Mouse (Mus musculus) heart, embryonic 15.5 days (tissue): ENCODE results near the gene Cd3g. TPM values are rescaled to one million over a fixed set of nuclear protein-coding genes. Genes with fewer than 3 reads are reported as not detected.

ENCODE experiments used
- ATAC-seq: fragments of 200-750 bp; cut with Nextera tagmentation; replicated peaks from 2 replicates; pipeline ENCODE4 v1.8.0; 2017; ENCODE audit warnings: low read depth, moderate TSS enrichment; ENCODE audit not compliant: insufficient number of reproducible peaks, insufficient read depth, low FRiP score
- H3K27ac ChIP-seq: fragments of 300-500 bp; sonication (generic); 2 replicates; pipeline ENCODE4 v1.5.1; 2015; ENCODE audit warnings: mild to moderate bottlenecking, inconsistent platforms
- H3K27me3 ChIP-seq: fragments of 300-500 bp; sonication (generic); 2 replicates; pipeline ENCODE4 v1.6.1; 2015; ENCODE audit warnings: inconsistent platforms
- H3K36me3 ChIP-seq: fragments of 300-500 bp; sonication (generic); 2 replicates; pipeline ENCODE4 v1.6.1; 2015; ENCODE audit warnings: mild to moderate bottlenecking, inconsistent platforms
- H3K4me1 ChIP-seq: fragments of 300-500 bp; sonication (generic); replicated peaks from 2 replicates; pipeline ENCODE4 v1.6.1; 2015; ENCODE audit warnings: inconsistent platforms
- H3K4me2 ChIP-seq: fragments of 300-500 bp; sonication (generic); 2 replicates; pipeline ENCODE4 v1.6.1; 2015; ENCODE audit warnings: inconsistent platforms, mild to moderate bottlenecking, moderate library complexity
- H3K4me3 ChIP-seq: fragments of 300-500 bp; sonication (generic); 2 replicates; pipeline ENCODE4 v1.5.1; 2015; ENCODE audit warnings: mild to moderate bottlenecking, inconsistent platforms
- H3K9ac ChIP-seq: fragments of 300-500 bp; sonication (generic); 2 replicates; pipeline ENCODE4 v1.6.1; 2015; ENCODE audit warnings: mild to moderate bottlenecking, inconsistent platforms
- H3K9me3 ChIP-seq: fragments of 300-500 bp; sonication (generic); replicated peaks from 2 replicates; pipeline ENCODE4 v1.6.1; 2016; ENCODE audit warnings: inconsistent platforms
- WGBS: fragments of 180-500 bp; shearing (Covaris S2); methylation state at CpG from one replicate; pipeline ENCODE4 v1.1.7; 2015; ENCODE audit warnings: mixed read lengths; 5-methylcytosine and 5-hydroxymethylcytosine counted together
- polyA plus RNA-seq: library from polyadenylated mRNA; unstranded; fragments of >200 nt; fragmentation: Nextera tagmentation; extraction: Ambion mirVana; gene quantifications from 2 replicates; pipeline ENCODE4 v1.2.1, GENCODE M21; 2015

Gene Cd3g
- polyA plus RNA-seq, 1 experiment from 2014 or later = 5.5 TPM

DNA sequence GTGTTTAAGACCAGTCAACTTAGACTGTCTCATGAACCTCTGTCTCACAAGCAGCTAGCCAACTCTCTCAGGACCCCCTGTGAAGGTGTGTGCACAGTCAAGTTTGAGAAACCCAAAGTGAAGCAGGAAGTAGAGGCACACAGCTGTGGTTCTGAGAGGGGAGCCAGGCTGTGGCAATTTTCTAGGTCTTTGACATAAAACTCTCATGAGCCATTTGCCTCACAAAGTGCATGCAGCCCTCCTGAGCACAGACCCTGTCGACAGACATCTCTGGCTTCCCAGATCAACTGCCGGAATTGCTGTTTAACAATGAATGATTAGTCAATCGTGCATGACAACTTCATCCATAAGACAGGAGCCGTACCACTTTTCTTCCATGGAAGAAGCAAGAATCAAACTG, 28.1 kb upstream of the Cd3g start:
- no peaks in the 10 kb centered on the region for H3K36me3 ChIP-seq
- no peak overlapping the region; the same call in 1 of the 2 replicates for H3K27ac ChIP-seq
- H3K27me3 ChIP-seq = peaks cover 4% of the 10 kb centered on the region; the same call in 1 of the 2 replicates
- no peak overlapping the region for H3K9ac ChIP-seq
- peak overlapping the region; percentile 3; the same call in 1 of the 2 replicates for H3K4me3 ChIP-seq
- no peak overlapping the region for H3K4me2 ChIP-seq
- ATAC-seq = no peak
- 70% methylated on average over 4 of the region's 4 CpGs for WGBS
- H3K4me1 ChIP-seq = no peaks in the 10 kb centered on the region
- no peaks in the 10 kb centered on the region for H3K9me3 ChIP-seq

- ATAC-seq = no peak
- H3K4me2 ChIP-seq = no peak overlapping the region
Measured at GRCm38 (mm10) chr9:45007404-45007803, 27.2 kb upstream of the Cd3g start.

GRCm38 (mm10) chr9:45000249-45000648, 20.0 kb upstream of the Cd3g start:
- H3K36me3 ChIP-seq = no peaks in the 10 kb centered on the region
- H3K4me3 ChIP-seq = no peak overlapping the region
- H3K4me2 ChIP-seq = no peak overlapping the region
- peaks cover 7% of the 10 kb centered on the region; the same call in 1 of the 2 replicates for H3K27me3 ChIP-seq
- no peak overlapping the region for H3K9ac ChIP-seq
- no peak for ATAC-seq
- no peaks in the 10 kb centered on the region for H3K9me3 ChIP-seq
- no peaks in the 10 kb centered on the region for H3K4me1 ChIP-seq
- 53% methylated on average over 3 of the region's 3 CpGs for WGBS
- H3K27ac ChIP-seq = no peak overlapping the region

More at GRCm38 (mm10) chr9:45007404-45007803, 27.2 kb upstream of the Cd3g start:
- Histone ChIP-seq H3K9ac (no peak overlapping the region), H3K4me3 (no peak overlapping the region), H3K27me3 (peaks cover 4% of the 10 kb centered on the region; the same call in 1 of the 2 replicates), H3K27ac (no peak overlapping the region), H3K9me3 (no peaks in the 10 kb centered on the region), H3K4me1 (no peaks in the 10 kb centered on the region), H3K36me3 (no peaks in the 10 kb centered on the region)
- 69% methylated on average over 12 of the region's 12 CpGs for WGBS

DNA sequence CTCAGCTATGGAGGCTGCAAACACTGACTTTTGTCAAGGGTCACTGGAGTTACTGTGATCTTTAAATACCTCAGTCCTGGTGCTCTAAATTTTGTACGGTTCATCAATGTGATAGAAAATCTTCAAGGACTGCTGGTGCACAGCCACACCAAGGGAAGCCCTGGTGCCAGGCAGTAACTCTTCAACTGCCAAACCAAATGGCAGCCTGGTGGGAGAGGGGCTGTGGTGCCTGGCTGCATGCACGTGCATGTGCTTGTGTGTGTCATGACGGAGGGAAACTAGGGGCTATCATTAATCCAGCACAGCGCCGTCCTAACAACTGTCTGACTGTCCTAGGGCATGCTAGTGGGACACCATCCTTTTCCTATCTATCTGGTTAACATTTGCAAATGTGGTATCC, 19.5 kb upstream of the Cd3g start:
- Histone ChIP-seq H3K4me3 (no peak overlapping the region), H3K27ac (no peak overlapping the region), H3K36me3 (no peaks in the 10 kb centered on the region), H3K9me3 (no peaks in the 10 kb centered on the region), H3K4me1 (no peaks in the 10 kb centered on the region), H3K4me2 (no peak overlapping the region), H3K27me3 (peaks cover 6% of the 10 kb centered on the region; the same call in 1 of the 2 replicates), H3K9ac (no peak overlapping the region)
- WGBS = 71% methylated on average over 5 of the region's 5 CpGs
- no peak for ATAC-seq

DNA sequence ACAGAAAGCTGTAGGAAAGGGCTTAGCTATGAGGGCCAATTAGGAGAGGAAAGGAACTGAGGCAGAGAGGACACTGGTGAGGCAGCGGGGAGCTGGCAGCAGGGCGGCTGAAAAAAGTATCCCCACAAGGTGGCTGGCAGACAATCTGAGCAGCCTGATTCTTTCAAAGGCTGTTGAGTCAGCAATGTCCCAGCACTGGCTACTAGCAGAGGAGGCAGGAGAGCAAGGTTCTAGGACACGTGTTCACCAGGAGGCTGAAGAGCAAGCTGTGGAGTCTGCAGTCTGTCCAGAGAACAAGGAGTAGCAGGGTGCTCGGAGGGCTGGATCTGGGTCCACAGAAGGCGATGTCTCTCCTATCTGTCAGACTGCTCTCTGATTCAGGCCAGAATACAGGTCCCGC, 18.9 kb upstream of the Cd3g start:
- no peaks in the 10 kb centered on the region for H3K4me1 ChIP-seq
- no peaks in the 10 kb centered on the region for H3K36me3 ChIP-seq
- no peak overlapping the region for H3K4me3 ChIP-seq
- no peak overlapping the region for H3K4me2 ChIP-seq
- 0 out of 2 replicates have a peak, but pooled peaks cover 3% of the 10 kb centered on the region for H3K27me3 ChIP-seq
- 47% methylated on average over 6 of the region's 6 CpGs for WGBS
- H3K27ac ChIP-seq = no peak overlapping the region
- no peak overlapping the region for H3K9ac ChIP-seq
- no peaks in the 10 kb centered on the region for H3K9me3 ChIP-seq
- ATAC-seq = no peak

DNA sequence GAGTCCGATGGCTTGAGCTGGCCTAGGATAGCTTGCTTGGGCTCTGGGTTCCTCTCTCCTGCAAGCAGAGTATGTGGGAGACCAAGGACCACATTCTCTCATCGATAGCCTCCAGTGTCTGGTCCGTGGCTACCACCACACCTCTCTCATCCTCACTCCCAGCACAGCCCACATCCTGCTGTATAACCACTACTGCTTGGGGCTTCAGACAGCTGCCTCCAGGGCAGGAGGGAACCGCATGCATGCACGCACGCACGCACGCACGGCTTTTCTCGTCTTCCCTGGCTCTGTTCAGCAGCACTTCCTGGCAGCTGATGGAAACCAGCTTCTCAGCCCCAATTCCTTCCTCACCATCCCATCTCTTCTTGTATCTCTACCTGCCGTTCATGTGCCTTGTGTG, 17.9 kb upstream of the Cd3g start:
- no peaks in the 10 kb centered on the region for H3K36me3 ChIP-seq
- H3K9ac ChIP-seq = no peak overlapping the region
- H3K4me1 ChIP-seq = no peaks in the 10 kb centered on the region
- no peak overlapping the region for H3K4me3 ChIP-seq
- WGBS = 52% methylated on average over 11 of the region's 11 CpGs
- no peak overlapping the region for H3K4me2 ChIP-seq
- H3K9me3 ChIP-seq = no peaks in the 10 kb centered on the region
- H3K27ac ChIP-seq = no peak overlapping the region
- 0 out of 2 replicates have a peak, but pooled peaks cover 3% of the 10 kb centered on the region for H3K27me3 ChIP-seq
- ATAC-seq = no peak

DNA sequence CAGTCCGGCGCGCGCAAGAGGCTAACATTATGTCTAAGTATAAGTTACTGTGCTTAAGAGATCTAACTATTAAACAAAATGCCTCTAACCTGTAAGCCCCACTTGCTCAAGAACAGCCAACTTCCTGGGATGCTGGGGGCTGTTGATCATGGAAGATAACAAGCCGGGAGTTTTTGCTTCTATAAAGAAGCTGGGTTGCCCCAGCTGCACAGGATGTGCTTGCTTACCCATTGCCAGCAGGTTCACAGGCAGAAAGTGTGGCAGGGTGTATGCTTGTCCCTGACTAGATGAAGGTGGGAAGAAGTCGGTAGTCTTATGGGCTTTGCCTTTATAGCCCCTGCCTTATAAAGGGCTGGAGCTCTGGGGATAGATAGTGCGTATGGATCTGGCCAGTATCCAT, 16.4 kb upstream of the Cd3g start:
- H3K27me3 ChIP-seq = 0 out of 2 replicates have a peak, but pooled peaks cover 3% of the 10 kb centered on the region
- H3K4me3 ChIP-seq = no peak overlapping the region
- H3K27ac ChIP-seq = no peak overlapping the region
- H3K4me2 ChIP-seq = no peak overlapping the region
- H3K4me1 ChIP-seq = no peaks in the 10 kb centered on the region
- H3K9ac ChIP-seq = no peak overlapping the region
- no peak for ATAC-seq
- no peaks in the 10 kb centered on the region for H3K9me3 ChIP-seq
- H3K36me3 ChIP-seq = no peaks in the 10 kb centered on the region
- WGBS = 90% methylated on average over 7 of the region's 7 CpGs

DNA sequence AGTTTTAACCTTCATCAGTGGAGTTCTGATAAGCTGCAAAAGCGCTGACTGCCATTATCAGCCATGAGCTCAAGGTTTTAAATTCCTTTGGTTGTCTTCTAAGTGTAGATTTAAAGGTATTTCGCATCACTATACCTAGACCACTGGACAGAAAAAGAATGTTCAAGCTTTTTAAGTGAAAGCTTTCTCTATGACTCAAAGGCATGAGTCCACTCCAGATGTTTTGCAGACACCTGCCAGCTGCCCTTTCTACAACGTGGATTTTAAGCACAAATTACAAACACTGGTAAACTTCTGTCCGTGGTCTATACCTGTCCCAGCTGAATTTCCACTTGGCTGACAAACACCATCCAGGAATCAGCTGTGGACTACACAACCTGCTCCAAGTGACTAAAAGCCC, 14.7 kb upstream of the Cd3g start:
- Histone ChIP-seq H3K36me3 (no peaks in the 10 kb centered on the region), H3K4me2 (no peak overlapping the region), H3K9ac (no peak overlapping the region), H3K4me1 (no peaks in the 10 kb centered on the region), H3K4me3 (no peak overlapping the region), H3K27me3 (0 out of 2 replicates have a peak, but pooled peaks cover 3% of the 10 kb centered on the region), H3K9me3 (no peaks in the 10 kb centered on the region), H3K27ac (no peak overlapping the region)
- WGBS = 59% methylated on average over 4 of the region's 4 CpGs
- ATAC-seq = no peak

DNA sequence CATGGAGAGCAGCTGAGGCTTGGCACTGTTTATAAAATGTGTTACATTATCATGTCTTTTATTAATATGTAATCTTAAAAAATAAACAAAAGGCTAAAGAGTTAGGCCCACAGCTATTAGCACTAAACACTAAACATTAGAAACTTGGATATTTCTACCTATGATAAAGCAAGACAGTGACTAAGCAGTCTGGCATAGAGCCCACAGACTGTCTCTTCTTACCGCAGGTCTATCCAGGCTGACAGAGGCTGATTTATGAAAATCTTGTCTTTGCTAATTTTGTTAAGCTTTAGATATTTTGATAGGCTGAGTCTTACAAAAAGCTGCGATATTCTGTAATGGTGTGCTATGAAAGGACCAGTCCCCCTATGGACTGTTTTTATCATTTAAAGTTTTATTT, 13.0 kb upstream of the Cd3g start:
- Histone ChIP-seq H3K9ac (no peak overlapping the region), H3K4me3 (no peak overlapping the region), H3K36me3 (no peaks in the 10 kb centered on the region), H3K27me3 (no peaks in the 10 kb centered on the region), H3K4me2 (no peak overlapping the region), H3K9me3 (no peaks in the 10 kb centered on the region), H3K4me1 (no peaks in the 10 kb centered on the region), H3K27ac (no peak overlapping the region)
- 75% methylated on average over 2 of the region's 2 CpGs for WGBS
- no peak for ATAC-seq

GRCm38 (mm10) chr9:44992271-44992670, 12.0 kb upstream of the Cd3g start:
- no peak for ATAC-seq
- no peak overlapping the region for H3K27ac ChIP-seq

GRCm38 (mm10) chr9:44991821-44992220, 11.6 kb upstream of the Cd3g start:
- Histone ChIP-seq H3K9ac (no peak overlapping the region), H3K4me1 (no peaks in the 10 kb centered on the region), H3K4me3 (no peak overlapping the region), H3K27ac (no peak overlapping the region), H3K27me3 (no peaks in the 10 kb centered on the region), H3K4me2 (no peak overlapping the region), H3K36me3 (no peaks in the 10 kb centered on the region), H3K9me3 (no peaks in the 10 kb centered on the region)
- 71% methylated on average over 2 of the region's 2 CpGs for WGBS
- no peak for ATAC-seq

More at GRCm38 (mm10) chr9:44992271-44992670, 12.0 kb upstream of the Cd3g start:
- Histone ChIP-seq H3K9ac (no peak overlapping the region), H3K27me3 (no peaks in the 10 kb centered on the region), H3K4me3 (no peak overlapping the region), H3K9me3 (no peaks in the 10 kb centered on the region), H3K36me3 (no peaks in the 10 kb centered on the region), H3K4me1 (no peaks in the 10 kb centered on the region), H3K4me2 (no peak overlapping the region)

GRCm38 (mm10) chr9:44986976-44987375, 6.7 kb upstream of the Cd3g start:
- ATAC-seq = no peak
- Histone ChIP-seq H3K9ac (no peak overlapping the region), H3K4me2 (no peak overlapping the region), H3K36me3 (no peaks in the 10 kb centered on the region), H3K27ac (no peak overlapping the region), H3K27me3 (no peaks in the 10 kb centered on the region), H3K4me1 (no peaks in the 10 kb centered on the region; the same call in 1 of the 2 replicates), H3K4me3 (no peak overlapping the region), H3K9me3 (no peaks in the 10 kb centered on the region)
- 57% methylated on average over 5 of the region's 5 CpGs for WGBS
